Mouse (Mus musculus): Measurements from ENCODE around the gene Ky.

GRCm38 (mm10) chr9:102478451-102478835 lies 27.1 kb upstream of the Ky start:
- TF ChIP-seq HCFC1 (IDR thresholded peaks at IDR 0.05; ENCODE audit: borderline replicate concordance, insufficient read depth, low read length): no peak
- no peak for TF ChIP-seq ZNF384 (IDR thresholded peaks at IDR 0.05; ENCODE audit: low read depth, low read length)

Measured in ES-E14 (cell line).